Mouse (Mus musculus): ENCODE measurements around the gene Map6d1. TPM values are rescaled to one million over a fixed set of nuclear protein-coding genes. Genes with fewer than 3 reads are reported as not detected.

Gene Map6d1
- total RNA-seq (2015): not detected in 2 replicates
- total RNA-seq (2017): not detected in 2 replicates

- ATAC-seq (ENCODE audit: poor library complexity, severe bottlenecking): peak; percentile 21; the same call in 1 of the 2 replicates
Measured at GRCm38 (mm10) chr16:20240468-20241414, at the start of gene Map6d1. TSS of gene Map6d1 (minus strand) at chr16:20241358.

- no peak for ATAC-seq (ENCODE audit: poor library complexity, severe bottlenecking)
Measured at GRCm38 (mm10) chr16:20280238-20280637, 39.1 kb upstream of the Map6d1 start.

- no peak for ATAC-seq (ENCODE audit: poor library complexity, severe bottlenecking)
Measured at GRCm38 (mm10) chr16:20279395-20279794, 38.2 kb upstream of the Map6d1 start.

GRCm38 (mm10) chr16:20272994-20273393 lies 31.8 kb upstream of the Map6d1 start:
- ATAC-seq (ENCODE audit: poor library complexity, severe bottlenecking): no peak

- ATAC-seq (ENCODE audit: poor library complexity, severe bottlenecking): peak; percentile 49; the same call in 1 of the 2 replicates
Measured at GRCm38 (mm10) chr16:20271339-20271738, 30.2 kb upstream of the Map6d1 start.

GRCm38 (mm10) chr16:20265089-20265488 lies 23.9 kb upstream of the Map6d1 start:
- ATAC-seq (ENCODE audit: poor library complexity, severe bottlenecking): no peak

- ATAC-seq (ENCODE audit: poor library complexity, severe bottlenecking): no peak
Measured at GRCm38 (mm10) chr16:20257926-20258325, 16.8 kb upstream of the Map6d1 start.

GRCm38 (mm10) chr16:20248442-20249174 lies 7.5 kb upstream of the Map6d1 start:
- no peak for ATAC-seq (ENCODE audit: poor library complexity, severe bottlenecking)

- ATAC-seq (ENCODE audit: poor library complexity, severe bottlenecking): no peak
Measured at GRCm38 (mm10) chr16:20247103-20247502, 5.9 kb upstream of the Map6d1 start.

GRCm38 (mm10) chr16:20238646-20239045 lies 2.5 kb downstream of the Map6d1 start:
- ATAC-seq (ENCODE audit: poor library complexity, severe bottlenecking): no peak

GRCm38 (mm10) chr16:20237426-20237825 lies 3.7 kb downstream of the Map6d1 start:
- ATAC-seq (ENCODE audit: poor library complexity, severe bottlenecking): no peak

- ATAC-seq (ENCODE audit: poor library complexity, severe bottlenecking): no peak
Measured at GRCm38 (mm10) chr16:20234406-20234805, 6.8 kb downstream of the Map6d1 start.

- ATAC-seq (ENCODE audit: poor library complexity, severe bottlenecking): no peak
Measured at GRCm38 (mm10) chr16:20228167-20228566, 13.0 kb downstream of the Map6d1 start.

- no peak for ATAC-seq (ENCODE audit: poor library complexity, severe bottlenecking)
Measured at GRCm38 (mm10) chr16:20227504-20227903, 13.7 kb downstream of the Map6d1 start.

- ATAC-seq (ENCODE audit: poor library complexity, severe bottlenecking): no peak
Measured at GRCm38 (mm10) chr16:20226676-20227075, 14.5 kb downstream of the Map6d1 start.

- no peak for ATAC-seq (ENCODE audit: poor library complexity, severe bottlenecking)
Measured at GRCm38 (mm10) chr16:20222726-20223125, 18.4 kb downstream of the Map6d1 start.

- peak; percentile 77 for ATAC-seq (ENCODE audit: poor library complexity, severe bottlenecking)
Measured at GRCm38 (mm10) chr16:20213591-20214226, 27.4 kb downstream of the Map6d1 start.

- ATAC-seq (ENCODE audit: poor library complexity, severe bottlenecking): no peak
Measured at GRCm38 (mm10) chr16:20199501-20200201, 41.5 kb downstream of the Map6d1 start.

GRCm38 (mm10) chr16:20196962-20197361 lies 44.2 kb downstream of the Map6d1 start:
- ATAC-seq (ENCODE audit: poor library complexity, severe bottlenecking): no peak

- ATAC-seq (ENCODE audit: poor library complexity, severe bottlenecking): no peak
Measured at GRCm38 (mm10) chr16:20195546-20195945, 45.6 kb downstream of the Map6d1 start.
